Mouse (Mus musculus): ENCODE data around the gene Ulk3. TPM values are rescaled to one million over a fixed set of nuclear protein-coding genes. Genes with fewer than 3 reads are reported as not detected.

The Ulk3 gene
- total and polyA plus RNA-seq, 3 experiments = 5.0 to 11.9 TPM; not detected in 1

DNA sequence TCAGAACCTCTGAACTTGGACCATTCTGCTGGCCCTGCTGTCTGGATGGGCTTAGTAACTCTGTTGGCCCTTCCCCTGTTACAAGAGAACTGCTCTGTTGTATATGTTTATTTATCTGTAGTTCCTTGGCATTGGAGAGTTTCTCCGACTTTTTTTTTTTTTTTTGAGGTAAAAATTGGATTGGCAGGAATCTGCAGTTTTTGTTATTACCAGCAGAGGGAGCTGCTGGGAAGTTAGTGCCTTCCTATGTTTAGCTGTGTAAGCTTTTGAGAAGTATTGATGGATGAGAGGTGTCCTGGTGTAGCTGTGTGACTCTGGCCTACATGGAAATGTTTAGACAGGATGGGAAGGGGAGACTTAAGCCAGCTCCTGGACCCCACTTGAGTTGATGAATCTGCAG is 47.9 kb upstream of the Ulk3 start (continued):
- TF ChIP-seq TCF12 (IDR thresholded peaks at IDR 0.05; ENCODE audit: low read depth, low read length) = no peak

DNA sequence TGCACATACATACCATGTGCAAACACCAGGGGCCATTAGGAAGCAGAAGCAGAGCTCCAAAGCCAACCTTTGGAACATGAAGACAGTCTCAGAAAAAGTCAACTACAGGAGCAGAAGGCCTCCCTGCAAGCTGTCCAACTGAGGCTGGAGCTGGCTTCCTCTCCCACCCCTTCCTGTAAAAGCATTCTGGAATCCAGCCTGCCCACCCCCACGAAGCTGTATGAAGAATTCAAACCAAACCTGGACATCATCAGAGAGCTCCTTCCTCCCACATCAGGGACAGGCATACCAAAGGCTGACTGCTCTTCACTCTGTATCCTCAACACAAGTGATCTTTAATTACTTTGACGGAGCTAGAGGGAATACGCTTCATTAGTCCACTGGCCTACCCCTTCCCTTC is 45.3 kb upstream of the Ulk3 start:
- Histone ChIP-seq H3K27ac (ENCODE audit: control insufficient read depth, low read depth, low read length) (no peak overlapping the region), H3K9ac (ENCODE audit: control insufficient read depth, low read depth, low read length, poor library complexity, severe bottlenecking) (no peak overlapping the region), H3K79me2 (ENCODE audit: control insufficient read depth, insufficient read depth, low read length, poor library complexity) (peaks cover 1% of the 10 kb centered on the region; the same call in 1 of the 2 replicates), H3K4me3 (ENCODE audit: control insufficient read depth in 1 of 2, insufficient read depth in 1 of 2, low read depth in 2 of 2, low read length in 2 of 2) (no peak overlapping the region), H3K36me3 (ENCODE audit: control insufficient read depth in 1 of 2, insufficient read depth in 2 of 2, low read length in 2 of 2) (peaks cover 4 to 6% of the 10 kb centered on the region in 2 experiments), H3K27me3 (ENCODE audit: control insufficient read depth in 1 of 2, insufficient read depth in 2 of 2, low read length in 2 of 2) (no peaks in the 10 kb centered on the region), H3K9me3 (replicated peaks; ENCODE audit: insufficient read depth, low read length) (no peaks in the 10 kb centered on the region), H3K4me1 (ENCODE audit: control insufficient read depth in 1 of 2, insufficient read depth in 2 of 2, low read length in 2 of 2) (peaks cover 0 to 3% of the 10 kb centered on the region in 2 experiments; a peak in 1 of 4 replicates)
- TF ChIP-seq UBTF (IDR thresholded peaks at IDR 0.05; ENCODE audit: borderline replicate concordance, insufficient read depth, low read depth, low read length) = no peak
- no peak for TF ChIP-seq MEF2A (IDR thresholded peaks at IDR 0.05; ENCODE audit: extremely low read depth, insufficient replicate concordance, low read depth, low read length, poor library complexity, severe bottlenecking)
- no peak for TF ChIP-seq GATA1 (IDR thresholded peaks at IDR 0.05; ENCODE audit: low read depth, low read length)
- no peak for TF ChIP-seq JUND (IDR thresholded peaks at IDR 0.05; ENCODE audit: low read depth, low read length)
- TF ChIP-seq GABPA (IDR thresholded peaks at IDR 0.05; ENCODE audit: low read depth, low read length) = no peak
- no peak for TF ChIP-seq SIN3A (IDR thresholded peaks at IDR 0.05; ENCODE audit: low read length)
- TF ChIP-seq USF1 (IDR thresholded peaks at IDR 0.05; ENCODE audit: low read depth, low read length) = no peak
- no peak for TF ChIP-seq TAL1 (IDR thresholded peaks at IDR 0.05; ENCODE audit: low read length)
- no peak for TF ChIP-seq USF2 (IDR thresholded peaks at IDR 0.05; ENCODE audit: borderline replicate concordance in 1 of 2, insufficient read depth in 1 of 2, low read depth in 1 of 2, low read length in 2 of 2)
- no peak for TF ChIP-seq RAD21 (IDR thresholded peaks at IDR 0.05; ENCODE audit: low read depth, low read length)
- TF ChIP-seq ELF1 (IDR thresholded peaks at IDR 0.05; ENCODE audit: low read depth, low read length) = no peak
- no peak for TF ChIP-seq ZC3H11A (IDR thresholded peaks at IDR 0.05; ENCODE audit: low read depth, low read length)
- no peak for TF ChIP-seq NRF1 (IDR thresholded peaks at IDR 0.05; ENCODE audit: insufficient read depth, low read depth, low read length, poor library complexity, severe bottlenecking)
- TF ChIP-seq MYB (IDR thresholded peaks at IDR 0.05; ENCODE audit: low read depth, low read length) = no peak
- no peak for TF ChIP-seq ZMIZ1 (IDR thresholded peaks at IDR 0.05; ENCODE audit: low read depth, low read length)
- no peak for TF ChIP-seq ZKSCAN1 (IDR thresholded peaks at IDR 0.05; ENCODE audit: low read depth, low read length)
- no peak for TF ChIP-seq ETS1 (IDR thresholded peaks at IDR 0.05; ENCODE audit: low read depth, low read length)
- DNase-seq (ENCODE audit: low read depth, low spot score) = no peak
